Mouse (Mus musculus) gastrocnemius, postnatal 10 days (tissue): ENCODE results near the gene Emc9. TPM values are rescaled to one million over a fixed set of nuclear protein-coding genes. Genes with fewer than 3 reads are reported as not detected.

Experiments used
- DNase-seq: peaks from one replicate; pipeline ENCODE4 v3.0.0; 2021; ENCODE audit warnings: mixed read lengths
- total RNA-seq, 2 experiments: library from RNA; stranded (reverse); gene quantifications; 2 replicates each; pipeline ENCODE4 v1.2.3; 2021

Emc9 gene
- total RNA-seq, 2 experiments from 2014 or later: 45.2 to 49.9 TPM

DNA sequence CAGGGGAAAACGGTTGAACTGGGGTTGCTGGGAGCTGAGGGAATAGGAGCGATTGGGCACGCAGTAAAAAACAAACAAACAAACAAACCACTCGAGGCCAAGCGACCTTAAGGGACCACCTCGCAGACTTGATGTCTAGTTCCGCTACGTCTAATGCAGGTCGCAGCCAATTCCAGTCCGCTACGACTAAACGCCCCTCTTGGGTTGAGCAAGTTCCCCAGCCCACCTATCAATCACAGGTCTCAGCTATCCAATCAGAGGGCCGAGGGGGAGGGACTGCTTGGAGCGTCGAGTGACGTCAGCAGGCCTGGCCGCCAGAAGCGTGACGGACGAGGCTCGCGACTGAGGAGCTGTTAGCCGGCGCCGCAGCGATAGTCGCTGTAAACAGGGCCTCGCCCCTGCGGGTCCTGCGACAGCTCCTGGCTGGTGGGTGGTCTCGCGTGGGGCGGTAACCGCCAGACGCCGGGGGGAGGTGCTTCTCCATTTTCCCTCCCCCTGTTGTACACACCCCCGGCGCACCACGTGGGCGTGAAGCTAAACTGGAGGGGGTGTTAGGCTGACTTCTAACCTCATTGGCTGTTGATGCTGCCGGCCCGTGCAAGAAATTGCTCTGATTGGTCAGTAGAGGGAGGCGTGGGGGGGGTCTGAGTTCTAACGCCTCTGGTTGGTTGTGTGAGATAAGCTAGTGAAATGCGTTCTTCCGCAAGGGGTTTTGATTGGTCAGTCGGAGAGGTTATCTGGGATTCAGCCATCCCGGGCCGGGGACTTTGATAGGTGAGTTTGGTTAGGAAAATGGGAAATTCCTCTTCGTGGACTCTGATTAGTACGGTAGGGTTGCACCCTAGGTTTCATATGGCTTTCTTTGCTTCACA, 24.7 kb downstream of the Emc9 start, which contains the start of gene A730061H03Rik:
A730061H03Rik (minus strand) TSS at position 205 of the 872 bp plus-strand sequence.
- peak; percentile 95 for DNase-seq

GRCm38 (mm10) chr14:55559799-55560201, 25.3 kb downstream of the Emc9 start, which contains the start of gene Dcaf11:
Gene Dcaf11 (plus strand): TSS chr14:55560006.
- peak; percentile 89 for DNase-seq

DNA sequence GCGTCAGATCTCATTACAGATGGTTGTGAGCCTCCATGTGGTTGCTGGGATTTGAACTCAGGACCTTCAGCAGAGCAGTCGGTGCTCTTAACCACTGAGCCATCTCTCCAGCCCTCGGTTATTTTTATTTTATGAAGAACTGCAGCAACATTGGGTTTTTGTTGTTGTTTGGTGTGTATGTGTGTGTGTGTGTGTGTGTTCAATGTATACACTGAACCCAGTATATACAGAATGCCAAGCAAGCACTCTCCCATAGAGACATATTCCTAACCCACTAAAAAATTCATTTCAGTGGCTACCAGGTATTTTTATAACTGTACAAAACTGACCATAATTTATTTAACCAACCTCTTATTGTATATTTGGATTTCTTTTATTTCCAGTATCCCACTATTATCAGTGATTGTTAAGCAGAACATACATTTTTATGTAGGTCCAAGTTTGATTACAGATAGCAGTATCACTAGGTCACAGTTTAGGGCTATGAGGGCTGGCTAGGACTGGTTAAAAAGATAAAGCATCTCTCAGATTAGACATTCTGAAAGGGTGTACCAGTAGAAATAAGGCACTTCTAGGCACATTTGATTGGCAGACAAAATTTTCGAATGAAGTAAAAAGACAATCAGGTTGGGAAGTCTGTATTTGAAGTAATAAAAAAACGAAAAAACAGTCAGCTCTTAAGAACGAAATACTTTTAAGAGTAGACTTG, 26.2 kb downstream of the Emc9 start:
- no peak for DNase-seq

DNA sequence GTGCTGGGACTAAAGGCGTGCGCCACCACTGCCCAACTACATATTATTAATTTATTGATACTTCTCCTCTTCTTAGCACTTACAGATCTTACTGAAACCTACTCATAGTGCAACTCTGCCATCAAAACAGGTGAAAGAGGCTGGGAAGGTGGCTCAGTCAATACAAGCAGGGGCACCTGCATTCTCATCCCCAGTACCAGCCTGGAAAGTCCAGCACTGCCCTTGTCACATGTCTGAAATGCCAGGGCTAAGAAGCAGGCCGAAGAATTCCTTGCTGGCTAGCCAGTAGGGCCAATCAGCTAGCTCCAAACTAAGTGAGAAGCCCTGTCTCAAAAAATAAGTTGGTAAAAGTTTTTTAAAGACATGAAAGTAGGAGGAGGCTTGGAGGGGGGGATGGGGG, 27.5 kb downstream of the Emc9 start:
- DNase-seq: no peak

- peak; percentile 77 for DNase-seq
Observed at GRCm38 (mm10) chr14:55557003-55557402, 28.1 kb downstream of the Emc9 start.

- DNase-seq: no peak
Observed at GRCm38 (mm10) chr14:55555788-55556187, 29.3 kb downstream of the Emc9 start.

DNA sequence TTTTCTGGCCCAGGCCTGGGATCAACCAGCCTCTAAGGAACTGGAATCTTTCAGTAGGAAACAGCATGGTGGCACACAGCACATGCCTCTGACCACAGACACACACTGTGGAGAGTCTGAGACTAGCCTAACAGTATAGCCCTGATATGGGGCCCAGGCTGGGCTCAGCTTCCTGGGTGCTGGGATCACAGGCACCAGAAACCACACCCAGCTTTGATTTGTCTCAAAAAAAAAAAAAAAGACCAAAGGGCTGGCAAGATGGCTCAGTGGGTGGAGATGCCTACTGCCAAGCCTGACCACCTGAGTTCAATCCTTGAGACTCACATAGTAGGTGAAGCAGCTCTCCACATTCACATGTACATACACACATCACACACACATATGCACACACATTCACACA, 30.5 kb downstream of the Emc9 start:
- DNase-seq: no peak

DNA sequence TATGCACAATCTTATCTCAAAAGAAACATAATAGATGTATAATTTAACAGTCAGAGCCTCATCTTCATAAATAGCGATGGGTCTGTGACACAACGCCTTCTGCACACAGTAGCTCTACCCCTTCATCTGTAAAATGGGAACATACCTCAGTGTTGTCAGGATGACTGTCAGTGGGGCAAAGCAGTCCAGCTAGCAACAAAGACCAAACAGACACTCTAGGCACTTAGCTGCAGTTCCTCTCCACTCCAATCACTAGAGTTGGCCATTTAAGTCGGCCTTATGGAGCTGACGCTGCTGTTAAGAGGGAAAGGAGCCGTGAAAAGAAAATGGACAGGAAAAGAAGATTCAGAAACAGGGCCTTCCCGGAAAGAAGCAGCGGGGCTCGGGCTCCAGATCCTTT, 33.3 kb downstream of the Emc9 start:
- no peak for DNase-seq

DNA sequence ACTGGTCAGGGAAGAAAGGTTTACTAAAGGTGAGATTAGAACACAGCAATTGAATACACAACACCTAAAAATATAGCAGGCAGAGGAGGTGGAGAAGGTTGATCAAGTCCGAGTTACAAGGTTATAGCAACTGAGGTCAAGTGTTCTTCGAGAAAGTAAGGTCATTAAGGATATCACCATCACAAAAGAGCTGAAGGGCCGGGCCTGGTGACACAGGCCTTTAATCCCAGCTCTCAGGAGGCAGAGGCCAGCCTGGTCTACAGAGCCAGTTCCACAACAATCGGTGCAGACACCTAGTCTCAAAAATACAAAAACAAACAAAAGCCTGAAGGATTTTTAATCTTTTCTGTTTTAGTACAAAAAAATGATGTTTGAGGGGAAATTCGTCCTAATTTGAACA, 33.8 kb downstream of the Emc9 start:
- no peak for DNase-seq

DNA sequence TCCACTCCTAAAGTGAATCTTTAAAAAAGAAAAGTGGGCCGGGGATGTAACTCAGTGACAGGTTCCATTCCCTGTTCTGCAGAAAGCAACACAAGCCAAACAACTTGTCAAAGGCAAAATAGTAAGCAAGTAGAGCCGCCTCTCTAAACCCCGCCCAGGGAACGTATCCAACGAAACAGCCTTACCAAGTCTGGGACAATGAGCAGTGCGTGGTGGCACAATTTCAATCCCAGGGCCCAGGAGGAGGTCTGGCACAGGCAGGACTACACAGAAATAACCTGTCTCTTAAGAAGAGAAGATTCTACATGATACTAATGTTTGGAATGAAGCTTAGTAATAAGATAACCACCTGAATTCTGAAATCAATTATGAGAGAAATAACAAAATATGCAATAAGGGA, 34.9 kb downstream of the Emc9 start:
- no peak for DNase-seq

DNA sequence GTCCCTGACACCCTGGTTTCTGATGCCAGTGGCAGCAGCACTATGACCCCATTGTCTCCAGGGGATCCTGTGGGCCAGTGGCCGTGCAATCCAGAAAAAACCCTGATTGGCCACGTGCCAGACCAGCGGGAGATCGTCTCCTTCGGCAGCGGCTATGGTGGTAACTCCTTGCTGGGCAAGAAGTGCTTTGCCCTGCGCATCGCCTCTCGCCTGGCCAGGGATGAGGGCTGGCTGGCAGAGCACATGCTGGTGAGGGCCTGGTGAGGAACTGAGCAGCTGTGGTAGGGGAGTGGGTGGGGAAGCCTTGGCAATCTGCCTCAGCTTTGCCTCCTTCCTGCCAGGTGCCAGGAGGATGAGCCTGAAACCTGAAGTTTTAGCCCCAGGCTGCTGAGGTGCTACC, 40.8 kb downstream of the Emc9 start:
- DNase-seq: peak; percentile 31

DNA sequence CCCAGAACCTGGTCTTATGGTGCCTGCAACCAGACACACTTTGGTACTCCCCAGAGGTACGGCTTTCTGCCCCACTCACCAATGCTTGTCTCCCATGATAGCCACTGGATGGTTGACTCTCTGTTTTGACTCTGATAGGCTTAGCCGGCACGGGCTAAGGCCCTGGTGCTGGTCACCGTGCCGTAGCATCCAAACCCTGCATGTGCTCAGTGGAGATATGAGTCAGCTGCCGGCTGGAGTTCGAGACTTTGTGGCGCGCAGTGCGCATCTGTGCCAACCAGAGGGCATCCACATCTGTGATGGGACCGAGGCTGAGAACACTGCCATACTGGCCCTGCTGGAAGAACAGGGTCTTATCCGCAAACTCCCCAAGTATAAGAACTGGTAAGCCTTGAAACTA, 42.8 kb downstream of the Emc9 start:
- no peak for DNase-seq

- DNase-seq: peak; percentile 87
Observed at GRCm38 (mm10) chr14:55540787-55541321, 44.2 kb downstream of the Emc9 start.

GRCm38 (mm10) chr14:55540067-55540786, 44.9 kb downstream of the Emc9 start, which contains the start of gene Pck2:
Gene Pck2 (plus strand): TSS chr14:55540266.
- peak; percentile 78 for DNase-seq

- DNase-seq: peak; percentile 49
Observed at GRCm38 (mm10) chr14:55536116-55536745, 48.9 kb downstream of the Emc9 start.

Other genes with a start within 250 kb of the Emc9 start
- 10 to 100 TPM; 28.7 to 29.9 TPM for gene Dhrs4, start 106.5 kb downstream of the Emc9 start, total RNA-seq
- 1 to 10 TPM; 2.5 to 3.9 TPM for gene Carmil3, start 94.7 kb downstream of the Emc9 start, total RNA-seq
- under 1 TPM in 1 of 2 experiments, not detected in 1; 0.14 TPM for gene Cpne6, start 74.9 kb downstream of the Emc9 start, total RNA-seq
- not detected for gene Nrl, start 60.3 kb downstream of the Emc9 start, total RNA-seq
- gene Pck2, start 45.0 kb downstream of the Emc9 start, total RNA-seq: 10 to 100 TPM; 15.0 to 21.4 TPM
- gene Dcaf11, start 25.3 kb downstream of the Emc9 start, total RNA-seq: 10 to 100 TPM; 61.1 to 61.2 TPM
- not detected for gene A730061H03Rik, start 24.9 kb downstream of the Emc9 start, total RNA-seq
- gene Fitm1, start 9.7 kb downstream of the Emc9 start, total RNA-seq: 100 to 1,000 TPM; 403 to 446 TPM
- 10 to 100 TPM; 56.3 to 58.7 TPM for gene Psme1, start 7.2 kb downstream of the Emc9 start, total RNA-seq
- 10 to 100 TPM; 74.4 to 85.8 TPM for gene Psme2, start 5.8 kb upstream of the Emc9 start, total RNA-seq
- gene Rnf31, start 6.4 kb upstream of the Emc9 start, total RNA-seq: 10 to 100 TPM; 15.9 to 16.4 TPM
- 1 to 10 TPM; 5.0 to 5.7 TPM for gene Irf9, start 18.3 kb upstream of the Emc9 start, total RNA-seq
- under 1 TPM; 0.56 to 0.70 TPM for gene Rec8, start 32.7 kb upstream of the Emc9 start, total RNA-seq
- gene Ipo4, start 50.7 kb upstream of the Emc9 start, total RNA-seq: 10 to 100 TPM; 68.3 to 77.1 TPM
- 1 to 10 TPM; 1.1 to 2.7 TPM for gene Gm49378, start 52.6 kb upstream of the Emc9 start, total RNA-seq
- 10 to 100 TPM; 29.2 to 33.2 TPM for gene Tm9sf1, start 58.5 kb upstream of the Emc9 start, total RNA-seq
- 1 to 10 TPM in 1 of 2 experiments, under 1 TPM in 1; 0.54 to 1.1 TPM for gene Tssk4, start 64.9 kb upstream of the Emc9 start, total RNA-seq
- gene Mdp1, start 75.2 kb upstream of the Emc9 start, total RNA-seq: 10 to 100 TPM; 20.9 to 22.2 TPM
- 1 to 10 TPM; 5.9 to 8.6 TPM for gene Gmpr2, start 86.6 kb upstream of the Emc9 start, total RNA-seq
- gene Nedd8, start 86.8 kb upstream of the Emc9 start, total RNA-seq: 100 to 1,000 TPM; 242 to 253 TPM
- gene Tinf2, start 96.5 kb upstream of the Emc9 start, total RNA-seq: 10 to 100 TPM; 11.7 to 14.9 TPM
- gene Tgm1, start 128.6 kb upstream of the Emc9 start, total RNA-seq: under 1 TPM; 0.19 to 0.50 TPM
- 10 to 100 TPM in 1 of 2 experiments, 1 to 10 TPM in 1; 9.4 to 10.2 TPM for gene Rabggta, start 137.0 kb upstream of the Emc9 start, total RNA-seq
- gene Dhrs1, start 160.4 kb upstream of the Emc9 start, total RNA-seq: 10 to 100 TPM; 33.2 to 33.3 TPM
- 10 to 100 TPM; 13.4 to 15.2 TPM for gene Nop9, start 160.4 kb upstream of the Emc9 start, total RNA-seq
- not detected for gene Cideb, start 173.2 kb upstream of the Emc9 start, total RNA-seq
- gene Ltb4r2, start 176.1 kb upstream of the Emc9 start, total RNA-seq: under 1 TPM; 0.07 to 0.14 TPM
- gene Ltb4r1, start 180.7 kb upstream of the Emc9 start, total RNA-seq: under 1 TPM; 0.16 to 0.61 TPM
- gene Adcy4, start 198.8 kb upstream of the Emc9 start, total RNA-seq: 1 to 10 TPM; 5.9 to 9.4 TPM
- gene Ripk3, start 203.6 kb upstream of the Emc9 start, total RNA-seq: 1 to 10 TPM; 3.9 to 4.2 TPM
- gene Nfatc4, start 237.8 kb upstream of the Emc9 start, total RNA-seq: 10 to 100 TPM in 1 of 2 experiments, 1 to 10 TPM in 1; 9.3 to 14.8 TPM